Mouse (Mus musculus) hindbrain, postnatal 0 days (tissue): ENCODE measurements around the gene Yipf3. TPM values are rescaled to one million over a fixed set of nuclear protein-coding genes. Genes with fewer than 3 reads are reported as not detected.

Source experiments
- ATAC-seq: fragments of 200-750 bp; cut with Nextera tagmentation; 2 replicates; pipeline ENCODE4 v1.8.0; 2017; ENCODE audit warnings: mild to moderate bottlenecking, moderate TSS enrichment, moderate library complexity
- DNase-seq: peaks from one replicate; pipeline ENCODE4 v3.0.0-alpha.2; 2015; ENCODE audit warnings: low spot score
- H3K27ac ChIP-seq: fragments of 300-500 bp; sonication (generic); 2 replicates; pipeline ENCODE4 v1.5.1; 2014; ENCODE audit warnings: mild to moderate bottlenecking
- H3K27me3 ChIP-seq: fragments of 300-500 bp; sonication (generic); 2 replicates; pipeline ENCODE4 v1.6.1; 2014; ENCODE audit warnings: low read length, mixed read lengths; ENCODE audit not compliant: insufficient read depth
- H3K36me3 ChIP-seq: fragments of 300-500 bp; sonication (generic); 2 replicates; pipeline ENCODE4 v1.6.1; 2014; ENCODE audit warnings: low read length, mixed read lengths; ENCODE audit not compliant: insufficient read depth
- H3K4me1 ChIP-seq: fragments of 300-500 bp; sonication (generic); 2 replicates; pipeline ENCODE4 v1.6.1; 2014; ENCODE audit warnings: antibody characterized with exemption, low read length, mixed read lengths; ENCODE audit not compliant: insufficient read depth
- H3K4me2 ChIP-seq: fragments of 300-500 bp; sonication (generic); 2 replicates; pipeline ENCODE4 v1.6.1; 2014; ENCODE audit warnings: low read depth, mild to moderate bottlenecking, low read length, moderate library complexity, mixed read lengths
- H3K4me3 ChIP-seq: fragments of 300-500 bp; sonication (generic); 2 replicates; pipeline ENCODE4 v1.5.1; 2014; ENCODE audit warnings: low read length
- H3K9ac ChIP-seq: fragments of 300-500 bp; sonication (generic); replicated peaks from 2 replicates; pipeline ENCODE4 v1.6.1; 2014; ENCODE audit warnings: mild to moderate bottlenecking, low read length, moderate library complexity, mixed read lengths
- H3K9me3 ChIP-seq: fragments of 300-500 bp; sonication (generic); 2 replicates; pipeline ENCODE4 v1.6.1; 2016; ENCODE audit warnings: low read length, mixed read lengths
- CTCF ChIP-seq: IDR thresholded peaks from 2 replicates; pipeline ENCODE4 v1.5.1; 2016; ENCODE audit warnings: antibody characterized with exemption, control low read depth, low read depth
- WGBS: fragments of 180-500 bp; shearing (Covaris S2); extraction: QIAGEN DNeasy Blood & Tissue Kit; methylation state at CpG from one replicate; pipeline ENCODE4 v1.1.7; 2014; 5-methylcytosine and 5-hydroxymethylcytosine counted together
- polyA plus RNA-seq: library from polyadenylated mRNA; unstranded; fragments of >200 nt; fragmentation: Nextera tagmentation; extraction: Ambion mirVana; gene quantifications from 2 replicates; pipeline ENCODE4 v1.2.1, GENCODE M21; 2015
- total RNA-seq: library from RNA; depleted of rRNA; stranded (reverse); fragments of >200 nt; gene quantifications from 2 replicates; pipeline ENCODE4 v1.2.3, GENCODE M21; 2014

Yipf3 gene
- total and polyA plus RNA-seq, 2 experiments from 2014 or later: 26.9 to 85.4 TPM

- H3K9me3 ChIP-seq: no peaks in the 10 kb centered on the region
- H3K27ac ChIP-seq: no peak overlapping the region
- no peaks in the 10 kb centered on the region for H3K4me1 ChIP-seq
- DNase-seq (no peak), ATAC-seq (no peak)
- H3K9ac ChIP-seq: no peak overlapping the region
- peaks cover 89% of the 10 kb centered on the region for H3K36me3 ChIP-seq
- no peak overlapping the region for H3K4me3 ChIP-seq
- no peak overlapping the region for H3K4me2 ChIP-seq
- no peak for TF ChIP-seq CTCF
- WGBS: 95% methylated on average over 3 of the region's 3 CpGs
- no peaks in the 10 kb centered on the region for H3K27me3 ChIP-seq
Measured at GRCm38 (mm10) chr17:46221601-46222000, 26.3 kb upstream of the Yipf3 start.

GRCm38 (mm10) chr17:46227576-46227975 is 20.3 kb upstream of the Yipf3 start:
- DNase-seq (no peak), ATAC-seq (no peak)
- 89% methylated on average over 7 of the region's 7 CpGs for WGBS
- Histone ChIP-seq H3K4me3 (no peak overlapping the region), H3K9ac (no peak overlapping the region), H3K27ac (no peak overlapping the region), H3K36me3 (peaks cover 89% of the 10 kb centered on the region), H3K9me3 (no peaks in the 10 kb centered on the region), H3K4me1 (no peaks in the 10 kb centered on the region), H3K27me3 (no peaks in the 10 kb centered on the region), H3K4me2 (no peak overlapping the region)
- TF ChIP-seq CTCF: no peak

GRCm38 (mm10) chr17:46236067-46236466 is 11.8 kb upstream of the Yipf3 start:
- 100% methylated on average over 1 of the region's 1 CpGs for WGBS
- peaks cover 69% of the 10 kb centered on the region for H3K36me3 ChIP-seq

GRCm38 (mm10) chr17:46237079-46237478 is 10.8 kb upstream of the Yipf3 start:
- no peaks in the 10 kb centered on the region for H3K4me1 ChIP-seq
- WGBS: 89% methylated on average over 6 of the region's 6 CpGs
- H3K27ac ChIP-seq: no peak overlapping the region
- ATAC-seq (no peak), DNase-seq (no peak)
- no peak overlapping the region for H3K9ac ChIP-seq
- H3K9me3 ChIP-seq: no peaks in the 10 kb centered on the region
- H3K36me3 ChIP-seq: peaks cover 72% of the 10 kb centered on the region
- no peaks in the 10 kb centered on the region for H3K27me3 ChIP-seq
- H3K4me3 ChIP-seq: no peak overlapping the region
- no peak for TF ChIP-seq CTCF
- no peak overlapping the region for H3K4me2 ChIP-seq

More at GRCm38 (mm10) chr17:46236067-46236466, 11.8 kb upstream of the Yipf3 start:
- no peak for TF ChIP-seq CTCF
- no peaks in the 10 kb centered on the region for H3K9me3 ChIP-seq
- H3K4me1 ChIP-seq: no peaks in the 10 kb centered on the region
- H3K4me3 ChIP-seq: no peak overlapping the region
- no peak overlapping the region for H3K4me2 ChIP-seq
- H3K9ac ChIP-seq: no peak overlapping the region
- H3K27me3 ChIP-seq: no peaks in the 10 kb centered on the region
- ATAC-seq: no peak
- no peak for DNase-seq
- H3K27ac ChIP-seq: no peak overlapping the region

GRCm38 (mm10) chr17:46237480-46237879 is 10.4 kb upstream of the Yipf3 start:
- ATAC-seq (no peak), DNase-seq (no peak)
- Histone ChIP-seq H3K4me2 (no peak overlapping the region), H3K4me3 (no peak overlapping the region), H3K27me3 (no peaks in the 10 kb centered on the region), H3K4me1 (no peaks in the 10 kb centered on the region), H3K36me3 (peaks cover 76% of the 10 kb centered on the region), H3K27ac (no peak overlapping the region), H3K9me3 (no peaks in the 10 kb centered on the region), H3K9ac (no peak overlapping the region)
- TF ChIP-seq CTCF: no peak
- WGBS: 81% methylated on average over 5 of the region's 5 CpGs

- Histone ChIP-seq H3K4me1 (no peaks in the 10 kb centered on the region), H3K4me3 (no peak overlapping the region), H3K9ac (no peak overlapping the region), H3K9me3 (no peaks in the 10 kb centered on the region), H3K4me2 (no peak overlapping the region), H3K36me3 (peaks cover 80% of the 10 kb centered on the region), H3K27ac (no peak overlapping the region), H3K27me3 (no peaks in the 10 kb centered on the region)
- ATAC-seq: no peak
- no peak for TF ChIP-seq CTCF
- no peak for DNase-seq
- 93% methylated on average over 15 of the region's 15 CpGs for WGBS
Measured at GRCm38 (mm10) chr17:46239516-46240114, 8.3 kb upstream of the Yipf3 start.

- no peak for TF ChIP-seq CTCF
- 83% methylated on average over 11 of the region's 11 CpGs for WGBS
- no peaks in the 10 kb centered on the region for H3K4me1 ChIP-seq
Measured at GRCm38 (mm10) chr17:46241471-46241870, 6.4 kb upstream of the Yipf3 start.

More at GRCm38 (mm10) chr17:46241471-46241870, 6.4 kb upstream of the Yipf3 start:
- DNase-seq (no peak), ATAC-seq (no peak)
- Histone ChIP-seq H3K27me3 (no peaks in the 10 kb centered on the region), H3K27ac (no peak overlapping the region), H3K36me3 (peaks cover 87% of the 10 kb centered on the region), H3K4me3 (no peak overlapping the region), H3K9me3 (no peaks in the 10 kb centered on the region), H3K9ac (no peak overlapping the region), H3K4me2 (no peak overlapping the region)
